Mouse (Mus musculus) embryonic stem cell, embryonic (primary cell): ENCODE data around the gene Pilra.
"Not testable (repeated sequence)": the region's sequence is repeated elsewhere in the genome, so short reads cannot be mapped to it uniquely, and the experiment has no call there.

Experiments used
- CTCF ChIA-PET, 4 experiments: fragments of 300-600 bp in 2 of 4; fragments of 350-600 bp in 2 of 4; sonication (Branson Sonifier 250); formaldehyde crosslinking; loops; one replicate each; lab custom pipeline; 2022; ENCODE audit warnings: inconsistent platforms in 2 of 4; lab: Charles Lee
- POLR2A ChIA-PET, 4 experiments: fragments of 300-600 bp in 2 of 4; fragments of 350-600 bp in 2 of 4; sonication (Branson Sonifier 250); formaldehyde crosslinking; loops; one replicate each; lab custom pipeline; 2022; ENCODE audit warnings: antibody characterized with exemption in 4 of 4, inconsistent platforms in 1 of 4; lab: Charles Lee

The Pilra gene

DNA sequence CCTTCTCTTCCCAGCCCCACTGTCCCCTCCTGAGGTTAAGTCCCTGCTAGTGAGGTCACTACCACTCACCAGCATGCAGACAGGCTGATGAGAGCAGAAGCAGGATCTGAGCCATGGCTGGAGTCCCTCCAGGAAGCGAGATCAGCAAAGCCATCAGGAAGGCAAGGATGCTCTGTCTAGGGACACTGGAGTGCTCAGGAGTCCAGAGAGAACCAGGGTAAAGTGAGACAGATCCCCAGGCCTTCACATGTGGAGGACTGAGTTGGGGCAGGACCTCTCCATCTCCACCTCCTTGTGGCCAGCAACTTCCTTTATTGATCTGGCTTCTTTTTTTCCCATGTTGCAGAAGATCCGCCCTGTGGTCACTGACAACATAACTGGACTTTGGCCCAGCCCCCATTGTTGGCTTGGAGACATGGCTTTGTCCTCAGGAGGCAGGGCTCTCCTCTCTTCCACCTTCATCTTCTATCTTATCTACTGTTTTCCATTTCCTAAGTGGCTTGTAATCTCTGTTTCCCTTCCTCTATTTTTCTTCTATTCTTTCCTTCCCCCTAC is at the start of gene Pilra:
Gene Pilra, minus strand, starts transcription at position 316 of the 555 bp plus-strand sequence.
- POLR2A ChIA-PET, CTCF ChIA-PET: not testable (repeated sequence)

DNA sequence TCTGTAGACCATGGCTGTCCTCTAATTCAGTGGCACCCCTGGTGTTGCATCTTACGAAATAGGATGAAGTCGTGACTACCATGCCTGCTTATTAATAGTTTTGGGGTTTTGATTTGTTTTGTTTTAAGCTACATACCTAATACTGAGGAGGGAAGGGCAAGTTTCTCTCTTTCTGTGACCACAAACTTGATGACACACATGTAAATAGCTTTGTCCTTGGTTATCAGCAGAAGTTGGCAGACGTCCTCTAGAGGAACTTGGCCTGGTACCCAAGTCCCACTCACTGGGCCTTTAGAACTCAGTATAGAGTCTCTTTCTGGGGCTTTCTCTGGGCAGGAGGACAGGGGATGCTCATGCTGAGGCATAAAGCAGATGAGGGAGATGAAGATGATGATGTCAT is 47.3 kb upstream of the Pilra start:
- ChIA-PET POLR2A (no interaction called here), CTCF (no interaction called here)

DNA sequence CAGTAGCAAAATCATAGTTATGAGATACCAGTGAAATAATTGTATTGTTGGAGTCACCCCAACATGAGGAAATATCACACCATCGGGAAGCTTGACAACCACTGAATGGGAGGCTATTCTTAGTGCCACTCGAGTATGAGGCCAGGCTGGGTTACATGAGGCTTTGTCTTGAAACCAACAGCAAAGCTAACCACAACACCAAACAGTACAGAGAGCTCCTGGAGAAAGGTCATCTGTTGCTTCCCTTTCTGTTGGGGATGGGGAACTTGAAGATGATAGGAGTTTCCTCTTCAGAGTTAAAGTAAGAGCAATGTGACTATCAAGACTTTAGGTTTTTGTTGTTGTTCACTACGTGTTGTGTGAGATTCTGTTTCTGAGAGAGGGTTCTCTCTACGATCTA is 46.8 kb upstream of the Pilra start:
- POLR2A ChIA-PET: no interaction called here
- CTCF ChIA-PET: no interaction called here

DNA sequence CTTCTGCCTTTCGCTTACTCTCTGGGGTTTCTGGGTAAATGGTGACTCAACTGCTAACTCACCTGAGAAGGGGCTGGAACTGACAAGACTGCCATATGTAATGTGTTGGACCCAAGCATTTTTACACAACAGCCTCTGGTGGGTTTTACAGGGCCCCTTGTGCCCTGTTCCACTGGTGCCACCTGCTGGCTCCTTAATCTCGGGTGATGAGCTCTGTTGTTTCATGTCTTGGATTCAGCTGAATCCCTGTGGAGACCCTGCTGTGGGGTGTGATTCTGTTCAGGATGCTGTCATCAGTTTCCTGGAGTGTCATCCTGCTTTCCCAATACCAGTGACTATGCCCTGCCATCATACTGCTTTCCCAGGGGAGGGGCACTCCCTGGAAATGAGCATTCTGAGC is 41.8 kb upstream of the Pilra start:
- ChIA-PET POLR2A (interaction anchor here in 3 of 4 experiments (0.7 to 1.4 kb wide), 4 partner anchors 11 to 277 kb away, joined by 3 to 4 read pairs (median 4); partner anchors contain the start of gene Zkscan1 (in 1 of the 3)), CTCF (interaction anchor here in 3 of 4 experiments (0.5 to 1.5 kb wide), 14 partner anchors 8 to 514 kb away, joined by 3 to 11 read pairs (median 4); partner anchors contain the start of gene Gigyf1 (in 1 of the 3))

DNA sequence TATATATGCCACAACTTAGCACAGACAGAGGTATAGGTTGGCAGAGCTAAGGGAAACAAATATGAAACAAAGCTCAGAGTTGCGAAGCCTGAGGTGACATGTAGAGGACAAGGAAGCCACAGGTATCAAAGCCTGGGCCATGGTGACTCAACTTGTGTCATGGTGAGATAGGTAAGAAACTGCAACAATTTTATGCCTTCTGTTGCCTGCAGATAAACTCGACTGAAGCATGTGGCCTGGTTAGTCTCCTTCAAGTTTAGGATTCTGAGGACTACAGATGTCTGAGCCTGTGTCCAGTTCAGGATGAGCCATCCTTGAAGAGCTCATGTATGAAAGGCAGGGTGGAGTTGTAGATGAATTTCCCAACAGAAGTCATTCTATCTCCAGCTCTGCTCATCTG is 39.0 kb upstream of the Pilra start:
- ChIA-PET CTCF (interaction anchor here in 1 of 4 experiments (0.6 kb wide), 1 partner anchor 365 kb away, joined by 6 read pairs; no protein-coding TSS in a partner anchor), POLR2A (no interaction called here)

DNA sequence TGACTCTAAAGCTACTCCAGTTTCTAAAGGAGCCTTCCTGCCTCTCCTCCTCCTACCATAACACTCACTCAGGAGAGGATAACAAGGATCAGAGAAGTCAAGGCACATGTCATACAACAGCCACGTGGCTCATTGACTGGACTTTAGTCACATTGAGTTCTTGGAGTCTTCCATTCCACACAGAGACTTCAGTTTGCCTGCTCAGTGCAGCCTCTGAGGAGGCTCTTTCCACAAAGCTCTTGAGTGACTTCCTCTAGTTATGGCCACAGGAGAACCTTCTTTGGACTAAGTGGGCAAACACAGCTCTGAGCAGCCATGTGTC is 36.3 kb upstream of the Pilra start:
- CTCF ChIA-PET, POLR2A ChIA-PET: not testable (repeated sequence)

DNA sequence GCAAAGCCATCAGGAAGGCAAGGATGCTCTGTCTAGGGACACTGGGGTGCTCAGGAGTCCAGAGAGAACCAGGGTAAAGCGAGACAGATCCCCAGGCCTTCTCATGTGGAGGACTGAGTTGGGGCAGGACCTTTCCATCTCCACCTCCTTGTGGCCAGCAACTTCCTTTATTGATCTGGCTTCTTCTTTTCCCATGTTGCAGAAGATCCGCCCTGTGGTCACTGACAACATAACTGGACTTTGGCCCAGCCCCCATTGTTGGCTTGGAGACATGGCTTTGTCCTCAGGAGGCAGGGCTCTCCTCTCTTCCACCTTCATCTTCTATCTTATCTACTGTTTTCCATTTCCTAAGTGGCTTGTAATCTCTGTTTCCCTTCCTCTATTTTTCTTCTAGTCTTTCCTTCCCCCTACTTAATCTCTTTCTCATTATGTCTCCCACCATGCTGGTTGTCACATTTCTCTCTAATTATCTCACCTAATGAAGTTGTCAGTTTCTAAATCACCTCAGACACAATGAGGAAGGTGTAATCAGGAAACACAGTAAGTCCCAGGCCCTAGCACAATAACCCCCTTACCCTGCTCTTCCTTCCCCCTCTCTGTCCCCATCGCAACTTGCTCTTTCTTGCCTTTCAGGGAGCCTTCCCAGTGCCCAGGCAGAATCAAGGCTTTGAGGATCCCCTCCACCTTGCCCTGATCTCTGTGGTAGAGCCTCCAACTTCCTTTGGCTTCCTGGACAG is 35.7 kb upstream of the Pilra start, which contains the start of gene Pilrb2:
Gene Pilrb2, minus strand, starts transcription at position 172 of the 737 bp plus-strand sequence.
- CTCF ChIA-PET, POLR2A ChIA-PET: not testable (repeated sequence)

DNA sequence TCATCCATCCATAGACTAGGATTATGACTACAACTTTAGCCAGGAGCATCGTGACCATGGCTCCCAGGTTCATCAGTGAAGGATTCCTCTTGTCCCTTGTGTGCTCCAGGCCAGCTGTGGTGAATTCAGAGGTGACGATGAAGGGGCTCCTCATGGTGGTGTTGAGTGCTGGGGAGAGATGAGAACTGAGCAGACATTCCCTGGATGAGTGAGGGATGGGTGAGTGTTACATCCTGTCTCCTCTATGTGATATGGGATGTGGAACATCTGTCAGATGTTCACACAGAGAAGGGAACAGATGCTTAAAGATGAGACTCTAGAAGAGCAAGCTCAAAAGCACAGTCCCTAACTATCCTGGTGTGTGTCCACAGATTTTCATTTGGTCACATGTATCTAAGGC is 32.5 kb upstream of the Pilra start:
- POLR2A ChIA-PET, CTCF ChIA-PET: not testable (repeated sequence)

DNA sequence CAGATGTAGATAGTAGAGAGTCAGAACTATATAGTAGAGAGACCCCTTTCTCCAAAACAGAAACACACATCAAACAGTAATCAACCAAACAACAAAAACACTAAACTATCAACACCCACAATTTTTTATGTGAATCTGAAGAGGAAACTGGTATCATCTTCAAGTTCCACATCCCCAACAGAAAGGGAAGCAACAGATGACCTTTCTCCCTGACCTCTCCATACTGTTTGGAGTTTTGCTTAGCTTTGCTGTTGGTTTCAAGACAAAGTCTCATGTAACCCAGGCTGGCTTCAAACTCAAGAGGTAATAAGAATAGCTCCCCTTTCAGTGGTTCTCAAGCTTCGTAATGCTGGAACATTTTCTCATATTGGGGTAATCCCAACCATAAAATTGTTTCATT is 27.9 kb upstream of the Pilra start:
- CTCF ChIA-PET, POLR2A ChIA-PET: not testable (repeated sequence)

DNA sequence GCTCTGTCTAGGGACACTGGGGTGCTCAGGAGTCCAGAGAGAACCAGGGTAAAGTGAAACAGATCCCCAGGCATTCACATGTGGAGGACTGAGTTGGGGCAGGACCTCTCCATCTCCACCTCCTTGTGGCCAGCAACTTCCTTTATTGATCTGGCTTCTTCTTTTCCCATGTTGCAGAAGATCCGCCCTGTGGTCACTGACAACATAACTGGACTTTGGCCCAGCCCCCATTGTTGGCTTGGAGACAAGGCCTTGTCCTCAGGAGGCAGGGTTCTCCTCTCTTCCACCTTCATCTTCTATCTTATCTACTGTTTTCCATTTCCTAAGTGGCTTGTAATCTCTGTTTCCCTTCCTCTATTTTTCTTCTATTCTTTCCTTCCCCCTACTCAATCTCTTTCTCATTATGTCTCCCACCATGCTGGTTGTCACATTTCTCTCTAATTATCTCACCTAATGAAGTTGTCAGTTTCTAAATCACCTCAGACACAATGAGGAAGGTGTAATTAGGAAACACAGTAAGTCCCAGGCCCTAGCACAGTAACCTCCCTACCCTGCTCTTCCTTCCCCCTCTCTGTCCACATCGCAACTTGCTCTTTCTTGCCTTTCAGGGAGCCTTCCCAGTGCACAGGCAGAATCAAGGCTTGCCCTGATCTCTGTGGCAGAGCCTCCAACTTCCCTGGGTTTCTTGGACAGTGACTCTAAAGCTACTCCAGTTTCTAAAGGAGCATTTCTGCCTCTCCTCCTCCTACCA is 22.1 kb upstream of the Pilra start, which contains the start of gene Pilrb1:
Gene Pilrb1, minus strand, starts transcription at position 147 of the 751 bp plus-strand sequence.
- POLR2A ChIA-PET, CTCF ChIA-PET: not testable (repeated sequence)

DNA sequence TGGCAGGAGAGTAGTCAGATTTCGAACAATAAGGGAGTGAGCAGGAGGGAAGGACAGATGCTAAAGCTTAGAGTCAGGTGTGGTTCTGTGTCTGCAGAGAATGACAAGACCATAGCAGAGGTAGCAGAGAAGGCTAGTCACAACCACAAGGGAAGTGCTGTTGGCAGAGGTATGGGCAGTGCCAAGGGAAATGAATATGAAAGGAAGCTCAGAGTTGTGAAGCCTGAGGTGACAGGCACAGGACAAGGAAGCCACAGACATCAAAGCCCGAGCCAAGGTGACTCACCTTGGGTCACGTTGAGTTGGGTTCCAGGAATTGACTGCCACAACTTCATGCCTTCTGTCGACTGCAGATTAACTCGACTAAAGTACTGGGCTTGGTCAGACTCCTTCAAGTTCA is 20.8 kb upstream of the Pilra start:
- POLR2A ChIA-PET, CTCF ChIA-PET: not testable (repeated sequence)

DNA sequence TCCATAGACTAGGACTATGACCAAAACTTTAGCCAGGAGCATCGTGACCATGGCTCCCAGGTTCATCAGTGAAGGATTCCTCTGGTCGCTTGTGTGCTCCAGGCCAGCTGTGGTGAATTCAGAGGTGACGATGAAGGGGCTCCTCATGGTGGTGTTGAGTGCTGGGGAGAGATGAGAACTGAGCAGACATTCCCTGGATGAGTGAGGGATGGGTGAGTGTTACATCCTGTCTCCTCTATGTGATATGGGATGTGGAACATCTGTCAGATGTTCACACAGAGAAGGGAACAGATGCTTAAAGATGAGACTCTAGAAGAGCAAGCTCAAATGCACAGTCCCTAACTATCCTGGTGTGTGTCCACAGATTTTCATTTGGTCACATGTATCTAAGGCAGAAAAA is 18.8 kb upstream of the Pilra start:
- CTCF ChIA-PET, POLR2A ChIA-PET: not testable (repeated sequence)

DNA sequence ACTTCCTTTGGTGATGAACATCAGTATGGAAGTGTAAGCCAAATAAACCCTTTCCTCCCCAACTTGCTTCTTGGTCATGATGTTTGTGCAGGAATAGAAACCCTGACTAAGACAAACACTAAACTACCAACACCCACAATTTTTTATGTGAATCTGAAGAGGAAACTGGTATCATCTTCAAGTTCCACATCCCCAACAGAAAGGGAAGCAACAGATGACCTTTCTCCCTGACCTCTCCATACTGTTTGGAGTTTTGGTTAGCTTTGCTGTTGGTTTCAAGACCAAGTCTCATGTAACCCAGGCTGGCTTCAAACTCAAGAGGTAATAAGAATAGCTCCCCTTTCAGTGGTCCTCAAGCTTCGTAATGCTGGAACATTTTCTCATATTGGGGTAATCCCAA is 14.2 kb upstream of the Pilra start:
- CTCF ChIA-PET: not testable (repeated sequence)

DNA sequence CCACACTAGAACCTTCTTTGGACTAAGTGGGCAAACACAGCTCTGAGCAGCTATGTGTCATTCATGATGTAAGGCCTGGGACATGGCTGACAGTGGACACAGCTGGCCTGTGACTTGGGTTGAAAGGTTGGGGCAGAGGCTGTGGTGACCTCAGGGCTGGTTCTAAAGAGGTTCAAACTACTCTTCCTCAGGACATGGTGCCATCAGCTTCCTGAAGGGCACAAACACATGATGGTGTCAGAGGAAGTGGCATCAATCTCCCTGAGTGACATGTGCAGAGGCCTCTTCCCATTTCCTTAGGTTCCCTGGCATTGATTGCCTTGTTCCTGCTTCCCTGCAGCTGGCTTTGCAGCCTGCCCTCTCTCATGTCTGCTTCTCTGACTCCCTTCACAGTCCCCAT is 1.0 kb upstream of the Pilra start:
- POLR2A ChIA-PET, CTCF ChIA-PET: not testable (repeated sequence)

More for the DNA sequence above, 14.2 kb upstream of the Pilra start:
- POLR2A ChIA-PET: not testable (repeated sequence)

DNA sequence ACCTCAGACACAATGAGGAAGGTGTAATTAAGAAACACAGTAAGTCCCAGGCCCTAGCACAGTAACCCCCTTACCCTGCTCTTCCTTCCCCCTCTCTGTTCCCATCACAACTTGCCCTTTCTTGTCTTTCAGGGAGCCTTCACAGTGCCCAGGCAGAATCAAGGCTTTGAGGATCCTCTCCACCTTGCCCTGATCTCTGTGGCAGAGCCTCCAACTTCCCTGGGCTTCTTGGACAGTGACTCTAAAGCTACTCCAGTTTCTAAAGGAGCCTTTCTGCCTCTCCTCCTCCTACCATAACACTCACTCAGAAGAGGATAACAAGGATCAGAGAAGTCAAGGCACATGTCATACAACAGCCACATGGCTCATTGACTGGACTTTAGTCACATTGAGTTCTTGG is 530 bp upstream of the Pilra start:
- ChIA-PET POLR2A (no interaction called here), CTCF (no interaction called here)

DNA sequence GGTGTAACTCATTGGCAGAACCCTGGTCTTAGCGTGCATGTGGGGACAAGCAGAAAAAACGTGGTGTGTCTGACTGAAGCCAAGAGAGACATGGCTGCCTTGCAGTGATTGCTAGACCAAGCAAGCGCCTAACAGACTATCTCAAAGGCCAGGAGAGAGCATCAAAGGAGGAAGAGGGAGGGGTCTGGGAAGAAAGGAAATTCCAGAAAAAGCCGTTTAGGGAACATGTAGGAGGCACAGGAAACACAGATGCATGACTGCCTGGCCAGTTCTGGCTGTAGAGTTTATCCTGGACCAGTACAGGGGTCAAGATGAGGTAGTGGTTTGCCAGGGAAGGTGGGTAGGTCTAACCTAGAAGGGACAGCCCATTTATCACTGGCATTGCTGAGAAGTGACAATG is 2.6 kb downstream of the Pilra start:
- POLR2A ChIA-PET: no interaction called here
- CTCF ChIA-PET: interaction anchor here in 1 of 4 experiments (0.5 kb wide), 1 partner anchor 405 kb away, joined by 3 read pairs; no protein-coding TSS in a partner anchor

DNA sequence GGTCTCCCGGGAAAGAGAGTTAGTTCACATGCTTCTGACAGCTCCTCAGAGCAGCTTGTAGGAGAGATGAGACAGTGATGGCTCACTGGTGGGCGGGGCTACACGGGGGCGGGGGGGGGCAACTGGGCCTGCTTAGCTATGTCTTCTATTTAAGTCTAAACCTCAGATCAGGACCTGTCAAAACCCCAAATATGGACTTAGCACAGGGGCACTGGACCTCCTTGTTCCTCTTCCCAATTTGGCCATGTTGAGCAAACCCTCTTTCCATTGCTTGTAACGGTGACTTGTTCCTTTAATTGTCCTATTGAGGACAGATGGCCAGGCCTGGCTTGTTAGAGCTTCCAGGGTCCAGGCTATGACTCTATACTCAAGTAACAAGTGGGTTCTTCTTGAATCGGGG is 4.6 kb downstream of the Pilra start:
- ChIA-PET CTCF (no interaction called here), POLR2A (interaction anchor here in 1 of 4 experiments (1.5 kb wide), 1 partner anchor 15 kb away, joined by 4 read pairs; no protein-coding TSS in a partner anchor)

DNA sequence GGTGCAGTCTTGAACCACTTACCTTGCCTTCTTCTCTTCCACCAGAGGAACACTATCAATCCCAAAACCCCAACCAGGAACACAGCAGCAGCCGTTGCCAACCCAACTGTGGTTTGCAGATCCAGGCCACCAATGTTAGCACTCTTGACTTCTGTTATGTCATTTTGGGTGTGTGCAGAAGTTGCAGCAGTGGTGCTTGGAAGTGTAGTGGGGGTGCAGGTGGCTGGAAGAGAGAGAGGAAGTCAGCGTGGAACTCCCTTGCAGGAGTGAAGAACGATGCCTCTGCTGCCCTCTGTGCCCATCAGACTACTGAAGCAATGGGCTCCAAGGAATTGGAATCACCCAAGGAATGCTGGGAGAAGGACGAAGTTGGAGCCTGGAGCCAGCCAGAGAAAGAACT is 5.0 kb downstream of the Pilra start:
- ChIA-PET POLR2A (interaction anchor here in 1 of 4 experiments (1.5 kb wide), 1 partner anchor 15 kb away, joined by 4 read pairs; no protein-coding TSS in a partner anchor), CTCF (no interaction called here)

DNA sequence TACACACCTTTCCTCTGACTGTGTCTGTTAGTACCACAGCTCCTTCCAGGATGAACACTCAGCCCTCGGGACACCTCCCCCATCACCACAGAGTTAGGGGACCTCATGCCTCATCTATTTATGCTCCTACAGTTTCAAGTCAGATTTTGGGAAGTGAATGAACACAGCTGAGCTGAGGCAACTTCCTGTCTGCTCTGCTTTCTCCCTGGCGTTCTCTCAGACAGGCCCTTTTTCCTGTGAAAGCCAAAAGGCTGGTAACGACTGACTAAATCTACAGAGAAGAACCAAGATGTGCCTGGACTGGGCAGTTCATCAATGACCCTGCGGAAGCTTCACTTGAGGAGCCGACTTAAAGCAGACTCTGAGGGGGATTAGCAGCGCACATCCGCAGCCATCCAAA is 5.8 kb downstream of the Pilra start:
- POLR2A ChIA-PET: no interaction called here
- CTCF ChIA-PET: no interaction called here

DNA sequence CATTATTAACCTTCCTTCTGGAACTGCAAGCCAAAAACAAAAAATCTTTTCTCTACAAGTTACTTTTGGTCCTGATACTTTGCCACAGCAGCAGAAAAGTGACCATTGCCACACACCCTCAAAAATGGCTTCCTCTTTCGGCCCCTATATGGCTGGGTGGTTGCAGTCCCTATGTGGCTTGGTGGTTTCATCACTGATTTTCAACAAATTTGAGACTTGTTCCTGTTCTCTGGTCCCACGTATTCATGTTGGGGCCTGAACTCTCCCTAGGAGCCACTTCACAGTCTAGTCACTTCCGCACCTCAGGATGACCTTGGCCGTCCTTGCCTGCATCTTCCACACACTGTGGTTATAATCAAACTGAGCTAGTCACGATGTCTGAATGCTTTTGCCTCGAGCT is 7.4 kb downstream of the Pilra start:
- POLR2A ChIA-PET: no interaction called here

More for the DNA sequence above, 7.4 kb downstream of the Pilra start:
- CTCF ChIA-PET: no interaction called here
